Mouse (Mus musculus) lung, embryonic 16.5 days (tissue): ENCODE results near the gene Spg7. TPM values are rescaled to one million over a fixed set of nuclear protein-coding genes. Genes with fewer than 3 reads are reported as not detected.

Experiments
- ATAC-seq: fragments of 200-750 bp; cut with Nextera tagmentation; 2 replicates; pipeline ENCODE4 v1.8.0; 2017; ENCODE audit warnings: low read depth, mild to moderate bottlenecking, moderate library complexity
- H3K27ac ChIP-seq: fragments of 300-500 bp; sonication (generic); 2 replicates; pipeline ENCODE4 v1.5.1; 2014; ENCODE audit warnings: mild to moderate bottlenecking, control low read depth, low read length
- H3K27me3 ChIP-seq: fragments of 300-500 bp; sonication (generic); 2 replicates; pipeline ENCODE4 v1.6.1; 2014; ENCODE audit warnings: low read depth, low read length, mixed read lengths; ENCODE audit not compliant: control insufficient read depth, insufficient read depth
- H3K36me3 ChIP-seq: fragments of 300-500 bp; sonication (generic); 2 replicates; pipeline ENCODE4 v1.6.1; 2014; ENCODE audit warnings: low read length; ENCODE audit not compliant: control insufficient read depth, insufficient read depth
- H3K4me1 ChIP-seq: fragments of 300-500 bp; sonication (generic); replicated peaks from 2 replicates; pipeline ENCODE4 v1.6.1; 2014; ENCODE audit warnings: low read length, mixed read lengths; ENCODE audit not compliant: control insufficient read depth, insufficient read depth
- H3K4me2 ChIP-seq: fragments of 300-500 bp; sonication (generic); 2 replicates; pipeline ENCODE4 v1.6.1; 2014; ENCODE audit warnings: low read depth, low read length, control low read depth
- H3K4me3 ChIP-seq: fragments of 300-500 bp; sonication (generic); 2 replicates; pipeline ENCODE4 v1.5.1; 2014; ENCODE audit warnings: mild to moderate bottlenecking, low read length, control low read depth
- H3K9ac ChIP-seq: fragments of 300-500 bp; sonication (generic); 2 replicates; pipeline ENCODE4 v1.6.1; 2014; ENCODE audit warnings: low read length, control low read depth
- H3K9me3 ChIP-seq: fragments of 300-500 bp; sonication (generic); 2 replicates; pipeline ENCODE4 v1.6.1; 2016; ENCODE audit warnings: low read length; ENCODE audit not compliant: control insufficient read depth
- WGBS: fragments of 180-500 bp; shearing (Covaris S2); extraction: QIAGEN DNeasy Blood & Tissue Kit; methylation state at CpG from one replicate; pipeline ENCODE4 v1.1.7; 2014; 5-methylcytosine and 5-hydroxymethylcytosine counted together
- polyA plus RNA-seq: library from polyadenylated mRNA; unstranded; fragments of >200 nt; fragmentation: Nextera tagmentation; extraction: Ambion mirVana; gene quantifications from 2 replicates; pipeline ENCODE4 v1.2.1, GENCODE M21; 2015

Gene Spg7
- polyA plus RNA-seq, 1 experiment from 2014 or later: 43.7 TPM

GRCm38 (mm10) chr8:123071176-123071575 lies 8.4 kb downstream of the Spg7 start:
- peaks cover 6% of the 10 kb centered on the region for H3K4me1 ChIP-seq
- no peaks in the 10 kb centered on the region for H3K9me3 ChIP-seq
- H3K9ac ChIP-seq: no peak overlapping the region
- H3K36me3 ChIP-seq: no peaks in the 10 kb centered on the region; the same call in 1 of the 2 replicates
- H3K27ac ChIP-seq: no peak overlapping the region
- WGBS: 52% methylated on average over 4 of the region's 4 CpGs
- H3K4me3 ChIP-seq: no peak overlapping the region
- H3K4me2 ChIP-seq: no peak overlapping the region
- 0 out of 2 replicates have a peak, but pooled peaks have one; percentile 51 for ATAC-seq
- H3K27me3 ChIP-seq: no peaks in the 10 kb centered on the region

GRCm38 (mm10) chr8:123077213-123077612 lies 14.5 kb downstream of the Spg7 start:
- WGBS: 89% methylated on average over 6 of the region's 6 CpGs
- no peak for ATAC-seq
- no peak overlapping the region for H3K4me2 ChIP-seq
- no peak overlapping the region for H3K9ac ChIP-seq
- no peaks in the 10 kb centered on the region for H3K4me1 ChIP-seq
- H3K27me3 ChIP-seq: no peaks in the 10 kb centered on the region
- peaks cover 24% of the 10 kb centered on the region for H3K36me3 ChIP-seq
- no peak overlapping the region for H3K4me3 ChIP-seq
- no peaks in the 10 kb centered on the region for H3K9me3 ChIP-seq
- no peak overlapping the region for H3K27ac ChIP-seq

- H3K27me3 ChIP-seq: no peaks in the 10 kb centered on the region
- no peak overlapping the region for H3K9ac ChIP-seq
- H3K9me3 ChIP-seq: no peaks in the 10 kb centered on the region
- no peak for ATAC-seq
- no peaks in the 10 kb centered on the region for H3K4me1 ChIP-seq
- H3K36me3 ChIP-seq: peaks cover 44% of the 10 kb centered on the region
- H3K27ac ChIP-seq: no peak overlapping the region
- no peak overlapping the region for H3K4me3 ChIP-seq
- no peak overlapping the region for H3K4me2 ChIP-seq
- WGBS: 89% methylated on average over 6 of the region's 6 CpGs
These were observed 20.3 kb downstream of the Spg7 start for GRCm38 (mm10) chr8:123082993-123083392.

DNA sequence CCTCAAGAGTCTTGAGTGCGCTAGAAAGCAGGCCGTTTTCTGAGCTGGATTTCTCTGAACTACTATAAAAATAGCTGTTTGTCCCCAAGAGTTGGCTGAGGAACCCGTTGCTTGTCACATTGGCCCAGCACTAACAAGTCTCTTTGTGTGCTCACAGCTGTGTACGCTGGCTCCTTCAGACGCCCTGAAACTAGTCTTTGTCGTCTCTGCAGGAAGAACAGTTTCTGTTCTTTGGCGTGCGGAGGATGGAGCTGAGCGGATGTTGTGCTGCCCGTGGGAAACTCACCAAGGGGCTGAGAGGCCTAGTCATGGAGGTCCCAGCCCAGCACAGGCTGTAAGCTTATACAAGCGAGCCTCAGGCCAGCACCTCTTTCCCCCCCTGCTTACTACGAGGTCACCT lies 20.9 kb downstream of the Spg7 start:
- Histone ChIP-seq H3K27ac (no peak overlapping the region), H3K4me2 (no peak overlapping the region), H3K4me1 (no peaks in the 10 kb centered on the region), H3K27me3 (no peaks in the 10 kb centered on the region), H3K9ac (no peak overlapping the region), H3K4me3 (no peak overlapping the region), H3K36me3 (peaks cover 44% of the 10 kb centered on the region), H3K9me3 (no peaks in the 10 kb centered on the region)
- 84% methylated on average over 12 of the region's 12 CpGs for WGBS
- no peak for ATAC-seq

- no peaks in the 10 kb centered on the region for H3K4me1 ChIP-seq
- no peaks in the 10 kb centered on the region for H3K27me3 ChIP-seq
- no peak overlapping the region for H3K27ac ChIP-seq
- H3K4me2 ChIP-seq: no peak overlapping the region
- no peaks in the 10 kb centered on the region for H3K9me3 ChIP-seq
- H3K4me3 ChIP-seq: no peak overlapping the region
- WGBS: 71% methylated on average over 9 of the region's 9 CpGs
- peaks cover 51% of the 10 kb centered on the region for H3K36me3 ChIP-seq
- ATAC-seq: no peak
- no peak overlapping the region for H3K9ac ChIP-seq
These were observed 24.5 kb downstream of the Spg7 start for GRCm38 (mm10) chr8:123087289-123087688.

GRCm38 (mm10) chr8:123097216-123097615 lies 34.5 kb downstream of the Spg7 start:
- Histone ChIP-seq H3K9me3 (no peaks in the 10 kb centered on the region), H3K4me2 (no peak overlapping the region), H3K9ac (no peak overlapping the region), H3K27ac (no peak overlapping the region), H3K36me3 (peaks cover 27% of the 10 kb centered on the region), H3K4me1 (peaks cover 3% of the 10 kb centered on the region; the same call in 1 of the 2 replicates), H3K27me3 (no peaks in the 10 kb centered on the region), H3K4me3 (no peak overlapping the region)
- ATAC-seq: no peak
- 89% methylated on average over 11 of the region's 11 CpGs for WGBS

- Histone ChIP-seq H3K4me2 (no peak overlapping the region), H3K9me3 (no peaks in the 10 kb centered on the region), H3K27me3 (no peaks in the 10 kb centered on the region), H3K9ac (no peak overlapping the region), H3K4me1 (peaks cover 3% of the 10 kb centered on the region; the same call in 1 of the 2 replicates), H3K27ac (no peak overlapping the region), H3K4me3 (no peak overlapping the region), H3K36me3 (peaks cover 27% of the 10 kb centered on the region)
- WGBS: 82% methylated on average over 12 of the region's 12 CpGs
- no peak for ATAC-seq
These were observed 35.2 kb downstream of the Spg7 start for GRCm38 (mm10) chr8:123097786-123098584.

GRCm38 (mm10) chr8:123100288-123100687 lies 37.5 kb downstream of the Spg7 start:
- H3K4me3 ChIP-seq: no peak overlapping the region
- H3K9ac ChIP-seq: no peak overlapping the region; the same call in 1 of the 2 replicates
- peaks cover 27% of the 10 kb centered on the region for H3K36me3 ChIP-seq
- no peaks in the 10 kb centered on the region for H3K9me3 ChIP-seq
- H3K27ac ChIP-seq: peak overlapping the region; percentile 73
- no peaks in the 10 kb centered on the region for H3K27me3 ChIP-seq
- WGBS: 44% methylated on average over 8 of the region's 8 CpGs
- H3K4me2 ChIP-seq: no peak overlapping the region
- no peak for ATAC-seq
- H3K4me1 ChIP-seq: peaks cover 10% of the 10 kb centered on the region

DNA sequence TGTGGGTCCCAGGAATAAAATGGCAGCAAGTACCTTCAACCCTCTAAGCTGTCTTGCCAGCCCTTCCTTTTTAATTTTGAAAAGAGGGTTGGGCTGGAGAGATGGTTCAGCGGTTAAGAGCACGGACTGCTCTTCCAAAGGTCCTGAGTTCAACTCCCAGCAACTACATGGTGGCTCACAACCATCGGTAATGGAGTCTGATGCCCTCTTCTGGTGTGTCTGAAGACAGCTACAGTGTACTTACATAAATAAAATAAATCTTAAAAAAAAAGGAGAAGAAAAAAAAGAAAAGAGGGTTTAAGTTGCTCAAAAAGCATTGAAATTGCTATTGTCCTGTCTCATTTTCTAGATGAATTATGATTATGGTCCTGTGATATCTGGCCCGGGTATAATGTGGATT lies 38.5 kb downstream of the Spg7 start:
- Histone ChIP-seq H3K9me3 (no peaks in the 10 kb centered on the region), H3K27me3 (no peaks in the 10 kb centered on the region), H3K27ac (no peak overlapping the region), H3K4me3 (no peak overlapping the region), H3K4me2 (peak overlapping the region; percentile 86; the same call in 1 of the 2 replicates), H3K36me3 (peaks cover 32% of the 10 kb centered on the region), H3K9ac (no peak overlapping the region), H3K4me1 (peaks cover 10% of the 10 kb centered on the region)
- no peak for ATAC-seq
- WGBS: 66% methylated on average over 4 of the region's 4 CpGs
